ENCODE assay signal across 9 mouse cellular contexts in genomic region chr6:94760629-94761111, GRCm38 (mm10).
DNase-seq lines count a peak whose midpoint lies in the region; ATAC-seq lines count a peak whose summit lies in the region.
"Had no signal": no experiment of that assay in that cellular context is flagged by ENCODE, and none has a peak within 500 bp of the region (broad histone marks: within the 10 kb centered on the region; RNA-seq: fewer than 3 reads in every experiment).

No protein-coding gene starts in this region.

- peak overlapping the region; percentile 78 for H3K27ac ChIP-seq in limb, embryonic 10.5 days
- H3K27ac ChIP-seq: neural tube, embryonic 12.5 days had no signal

- H3K4me3 ChIP-seq in limb, embryonic 10.5 days, result no peak overlapping the region
- H3K4me3 ChIP-seq: neural tube, embryonic 12.5 days had no signal

- 77% methylated on average over 17 of the region's 17 CpGs for WGBS in limb, embryonic 10.5 days

- H3K27me3 ChIP-seq in limb, embryonic 10.5 days (ENCODE audit: low read depth, poor library complexity, severe bottlenecking), result peaks cover 14% of the 10 kb centered on the region; the same call in 1 of the 2 replicates
- H3K27me3 ChIP-seq: neural tube, embryonic 12.5 days had no signal

- H3K9me3 ChIP-seq in limb, embryonic 10.5 days (replicated peaks), result no peaks in the 10 kb centered on the region
- H3K9me3 ChIP-seq: neural tube, embryonic 12.5 days had no signal

- ATAC-seq in neutrophil, adult 5-6 weeks (ENCODE audit: extremely low read depth, insufficient number of reproducible peaks, low FRiP score, poor library complexity, severe bottlenecking), result peak; percentile 84

- H3K4me1 ChIP-seq in limb, embryonic 10.5 days, result peaks cover 16% of the 10 kb centered on the region

- H3K36me3 ChIP-seq in limb, embryonic 10.5 days, result no peaks in the 10 kb centered on the region
- H3K36me3 ChIP-seq: neural tube, embryonic 12.5 days had no signal

- DNase-seq in CD4-positive, CD25-positive, alpha-beta regulatory T cell, adult 2 months (ENCODE audit: low read depth, low spot score), result peak; percentile 77
- peak; percentile 48 for DNase-seq in R1 (ENCODE audit: low read depth, low spot score)
- no peak for DNase-seq in limb, embryonic 10.5 days (ENCODE audit: low spot score)
- DNase-seq in kidney, postnatal 25 days, result no peak
- no peak for DNase-seq in heart, adult 11 months
- no peak for DNase-seq in adrenal gland, postnatal 14 days
- no peak for DNase-seq in cerebellum, adult 18-20 months

Comparison
In these comparisons a context has a peak if more than half of its experiments do, and no peak if none do; other contexts are left out.
1. DNase-seq: peak in CD4-positive, CD25-positive, alpha-beta regulatory T cell, adult 2 months (single experiment) and R1 (single experiment); none in limb, embryonic 10.5 days (single experiment), kidney, postnatal 25 days (0 of 2), heart, adult 11 months (single experiment), adrenal gland, postnatal 14 days (single experiment) and cerebellum, adult 18-20 months (0 of 2).